Mouse (Mus musculus): ENCODE results near the gene Plekhg3.

Plekhg3 gene

GRCm38 (mm10) chr12:76583454-76583853 is 52.8 kb downstream of the Plekhg3 start:
- 92% methylated on average over 7 of the region's 7 CpGs for WGBS

- WGBS = 84% methylated on average over 11 of the region's 11 CpGs
These were observed 56.7 kb downstream of the Plekhg3 start for GRCm38 (mm10) chr12:76587357-76587756.

DNA sequence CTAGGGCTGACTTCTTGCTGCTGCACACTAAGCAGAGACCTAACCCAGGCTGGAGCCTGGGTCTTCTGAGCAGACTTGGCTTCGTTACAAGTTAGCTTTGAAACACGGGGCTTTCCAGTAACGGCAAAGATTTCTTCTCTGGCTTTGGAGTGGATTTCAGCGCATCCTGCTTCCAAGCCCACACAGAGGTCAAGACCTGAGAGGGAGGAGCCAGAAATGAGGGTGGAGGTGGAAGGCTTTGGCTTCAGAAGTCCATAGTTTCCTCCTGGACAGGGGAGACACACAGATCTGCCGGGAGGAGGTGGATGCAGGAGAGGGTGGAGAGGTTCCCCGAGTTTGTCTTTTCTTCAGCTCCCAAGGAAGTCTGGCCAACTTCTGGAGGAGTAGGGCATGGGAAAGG is 58.8 kb downstream of the Plekhg3 start:
- WGBS = 49% methylated on average over 6 of the region's 6 CpGs

- 91% methylated on average over 3 of the region's 3 CpGs for WGBS
These were observed 60.3 kb downstream of the Plekhg3 start for GRCm38 (mm10) chr12:76591037-76591436.

DNA sequence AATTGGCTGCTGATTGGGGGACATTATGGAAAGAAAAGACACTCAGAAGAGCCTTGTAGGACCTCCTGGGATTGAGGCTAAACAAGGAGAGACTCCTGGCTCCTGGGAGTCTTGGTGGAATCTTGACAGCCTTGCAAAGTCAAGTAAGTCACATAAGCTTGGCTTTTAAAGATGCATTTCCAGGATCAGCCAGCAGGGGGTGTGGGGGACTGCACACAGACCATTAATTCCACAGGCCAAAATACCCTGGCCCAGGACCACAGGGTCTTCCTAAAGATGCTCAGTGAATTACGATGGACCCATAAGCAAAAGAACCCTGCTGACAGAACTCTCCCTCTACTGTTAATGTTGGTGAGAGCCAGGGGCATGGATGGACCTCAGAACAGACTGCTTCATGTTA is 61.5 kb downstream of the Plekhg3 start:
- WGBS = 54% methylated on average over 1 of the region's 1 CpGs

- WGBS = 91% methylated on average over 6 of the region's 6 CpGs
These were observed 62.6 kb downstream of the Plekhg3 start for GRCm38 (mm10) chr12:76593254-76593653.

DNA sequence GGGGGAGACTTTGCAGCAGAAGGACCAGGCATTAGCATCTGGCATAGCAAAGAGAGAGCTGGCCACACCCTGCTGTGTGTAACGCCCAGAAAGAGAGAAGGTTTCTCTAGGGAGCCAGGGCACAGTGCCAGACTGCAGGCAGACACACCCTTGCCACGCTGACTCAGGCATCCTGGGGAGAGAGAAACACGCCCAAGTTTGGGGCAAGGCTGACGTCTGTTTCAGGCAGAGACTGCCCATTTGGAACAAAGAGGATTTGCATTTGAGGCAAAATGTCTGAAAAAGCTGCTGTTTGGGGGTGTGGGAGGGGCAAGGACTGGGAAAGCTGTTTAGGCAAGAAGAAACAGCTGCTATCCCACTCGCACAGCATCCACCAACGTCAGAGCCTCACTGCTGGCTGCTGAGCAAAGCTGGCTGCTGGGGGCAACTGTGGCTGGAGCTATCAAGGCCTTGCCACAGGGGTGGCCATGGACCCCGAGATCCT is 63.2 kb downstream of the Plekhg3 start:
- 9% methylated on average over 7 of the region's 7 CpGs for WGBS

DNA sequence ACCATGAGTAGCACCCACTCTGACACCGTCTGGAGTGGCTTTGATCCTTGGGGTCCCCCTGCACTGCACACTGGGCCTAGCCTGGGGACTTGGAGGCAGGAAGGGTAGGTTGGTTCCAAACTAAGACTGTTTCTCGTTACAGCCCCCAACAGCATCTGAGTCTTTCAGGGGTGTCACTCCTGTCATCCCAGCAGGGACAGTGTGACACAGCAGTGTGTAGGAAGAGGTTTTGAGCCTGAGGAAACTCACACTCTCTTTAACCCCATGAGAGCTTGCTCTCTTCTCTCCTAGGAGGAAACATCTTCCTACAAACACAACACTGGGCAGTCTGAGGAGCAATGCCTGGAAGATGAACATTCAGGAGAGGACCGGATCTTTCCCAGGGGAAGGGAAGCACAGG is 63.9 kb downstream of the Plekhg3 start:
- 61% methylated on average over 3 of the region's 3 CpGs for WGBS

- WGBS = 54% methylated on average over 2 of the region's 2 CpGs
These were observed 65.1 kb downstream of the Plekhg3 start for GRCm38 (mm10) chr12:76595830-76596229.

GRCm38 (mm10) chr12:76596292-76597023 is 65.8 kb downstream of the Plekhg3 start:
- WGBS = 57% methylated on average over 15 of the region's 15 CpGs

- WGBS = 83% methylated on average over 15 of the region's 15 CpGs
These were observed 66.9 kb downstream of the Plekhg3 start for GRCm38 (mm10) chr12:76597577-76598100.

GRCm38 (mm10) chr12:76598196-76598928 is 67.7 kb downstream of the Plekhg3 start:
- WGBS = 84% methylated on average over 24 of the region's 24 CpGs

DNA sequence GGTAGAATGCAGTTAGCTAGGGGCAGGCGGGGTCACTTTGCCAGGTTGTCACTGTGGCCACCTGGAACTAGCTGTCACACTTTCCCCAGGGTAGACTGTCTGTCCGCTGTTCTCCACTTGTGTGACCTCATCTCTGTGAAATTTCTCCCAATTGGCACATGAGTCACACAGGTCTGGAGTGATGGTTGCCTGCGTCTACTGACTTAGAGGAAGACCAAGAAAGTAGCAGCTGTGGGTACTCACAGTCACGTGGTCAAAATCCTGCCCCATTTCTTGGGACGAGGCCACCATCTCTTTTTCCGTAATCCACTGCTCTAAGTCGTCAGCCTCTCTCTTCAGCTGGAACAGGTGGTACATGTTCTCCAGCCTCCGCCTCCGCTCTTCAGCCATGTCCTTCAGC is 73.1 kb downstream of the Plekhg3 start:
- WGBS = 87% methylated on average over 9 of the region's 9 CpGs

GRCm38 (mm10) chr12:76604546-76604945 is 73.9 kb downstream of the Plekhg3 start:
- WGBS = 51% methylated on average over 4 of the region's 4 CpGs

DNA sequence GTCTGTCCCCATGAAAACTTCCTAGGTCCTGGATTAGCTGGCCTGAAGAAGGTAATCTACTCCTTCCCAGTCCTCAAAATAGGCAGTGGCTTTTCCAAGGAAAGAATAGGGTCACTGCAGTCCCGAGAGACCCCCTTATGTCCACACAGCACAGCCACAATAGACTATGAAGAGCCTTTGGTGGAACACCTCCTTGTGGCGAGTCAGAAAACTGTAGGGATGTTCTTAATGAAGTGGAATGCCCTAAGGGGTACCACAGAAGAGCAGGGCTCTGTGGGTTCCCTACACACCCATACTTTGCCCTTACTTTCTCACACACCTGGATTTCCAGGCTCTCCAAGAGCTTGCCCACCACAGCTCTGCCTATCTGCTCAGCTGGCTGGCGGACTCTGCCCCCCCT is 75.1 kb downstream of the Plekhg3 start:
- 78% methylated on average over 3 of the region's 3 CpGs for WGBS

GRCm38 (mm10) chr12:76608241-76608640 is 77.5 kb downstream of the Plekhg3 start:
- 59% methylated on average over 11 of the region's 11 CpGs for WGBS

GRCm38 (mm10) chr12:76608997-76609565 is 78.4 kb downstream of the Plekhg3 start:
- 93% methylated on average over 15 of the region's 15 CpGs for whole genome bisulfite sequencing

- 94% methylated on average over 12 of the region's 12 CpGs for WGBS
These were observed 81.9 kb downstream of the Plekhg3 start for GRCm38 (mm10) chr12:76612621-76613020.

DNA sequence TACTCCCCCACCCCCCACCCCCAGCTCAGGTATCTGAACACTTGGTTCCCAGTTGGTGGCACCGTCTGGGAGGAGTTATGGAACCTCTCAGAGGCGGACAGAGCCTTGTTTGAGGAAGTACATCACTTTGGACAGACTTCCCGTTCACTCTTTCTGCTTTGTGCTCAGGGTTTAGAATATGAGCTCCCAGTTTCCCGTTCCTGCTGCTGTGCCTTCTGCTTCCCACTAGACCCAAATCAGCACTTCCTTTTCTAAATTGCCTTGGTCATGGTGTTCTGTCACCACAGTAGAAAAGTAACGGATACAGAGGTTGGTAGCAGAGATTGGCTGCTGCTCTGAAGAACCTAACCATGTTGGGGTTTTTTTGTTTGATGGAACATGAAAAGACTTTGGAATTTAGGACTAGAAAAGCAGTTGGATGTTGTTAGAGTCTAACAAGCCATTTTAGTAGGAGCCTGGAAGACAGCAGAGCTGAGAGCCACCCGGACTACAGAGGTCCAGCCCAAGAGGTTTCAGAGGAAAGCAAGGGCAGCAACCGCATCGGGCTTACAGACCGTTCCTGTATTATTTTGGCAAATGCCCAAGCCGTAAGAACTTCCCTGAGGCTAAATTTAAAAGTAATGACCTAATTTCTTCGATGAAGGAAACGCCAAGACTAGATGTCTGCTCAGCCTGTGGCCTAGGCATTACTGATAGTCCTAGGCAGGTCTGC is 84.3 kb downstream of the Plekhg3 start:
- 51% methylated on average over 12 of the region's 12 CpGs for WGBS

- WGBS = 73% methylated on average over 4 of the region's 4 CpGs
These were observed 84.9 kb downstream of the Plekhg3 start for GRCm38 (mm10) chr12:76615580-76615937.

- WGBS = 69% methylated on average over 4 of the region's 4 CpGs
These were observed 87.5 kb downstream of the Plekhg3 start for GRCm38 (mm10) chr12:76618175-76618574.

DNA sequence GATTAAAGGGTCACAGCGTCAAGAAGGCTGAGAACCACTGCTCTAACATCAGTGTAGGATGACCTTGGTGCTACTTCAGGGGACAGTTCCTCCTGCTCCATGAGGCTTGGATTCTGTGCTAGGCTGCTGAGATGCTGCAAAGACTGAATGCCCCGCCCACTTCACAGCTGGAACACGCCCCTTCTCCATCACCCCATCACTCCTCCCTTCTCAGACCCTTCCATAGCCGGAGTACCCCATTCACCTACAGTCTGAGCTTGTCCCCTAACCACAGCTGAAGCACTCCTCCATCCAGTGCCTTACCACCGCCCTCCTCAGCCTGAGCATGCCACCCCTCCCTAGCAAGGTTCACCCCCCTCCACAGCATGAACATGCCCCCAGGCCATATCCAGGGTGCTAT is 89.2 kb downstream of the Plekhg3 start:
- WGBS = 75% methylated on average over 5 of the region's 5 CpGs

Measured in cerebral cortex, adult 2 months (tissue).